Mouse (Mus musculus) spleen, adult 2 months (tissue): ENCODE data around the gene Glcci1.

ENCODE experiments used
- CTCF ChIP-seq: fragments of 200-500 bp; IDR thresholded peaks from 2 replicates; pipeline ENCODE4 v1.5.1; 2011; ENCODE audit warnings: mild to moderate bottlenecking, inconsistent platforms; ENCODE audit not compliant: insufficient read depth, insufficient read length, insufficient replicate concordance; ENCODE audit errors: extremely low read depth
- POLR2A ChIP-seq: fragments of 200-500 bp; IDR thresholded peaks from 2 replicates; pipeline ENCODE4 v1.6.1; 2011; ENCODE audit warnings: low read depth, low read length, inconsistent platforms

DNA sequence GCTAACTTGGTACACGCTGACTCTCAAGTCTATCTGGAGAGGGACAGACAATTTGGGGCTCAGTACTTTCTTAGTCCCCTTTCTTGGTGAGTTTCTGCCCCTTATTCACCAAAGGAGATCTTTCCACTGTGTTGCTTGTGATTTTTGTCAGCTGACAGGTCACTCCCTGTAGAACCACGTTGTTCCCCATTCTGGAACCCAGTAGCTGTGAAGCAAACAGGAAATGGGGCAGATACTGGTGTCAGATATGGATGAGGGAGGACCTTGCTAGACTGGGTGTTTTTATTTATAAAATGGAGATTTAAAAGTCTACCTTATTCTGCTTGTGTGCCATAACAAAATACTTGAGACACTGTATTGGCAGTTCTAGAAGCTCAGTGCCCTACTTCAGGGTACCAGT lies 108.0 kb downstream of the Glcci1 start:
- TF ChIP-seq POLR2A (no peak), CTCF (no peak)
